Mouse (Mus musculus): ENCODE data around the gene Pxmp4.

Gene Pxmp4

GRCm38 (mm10) chr2:154574271-154574670, 29.2 kb downstream of the Pxmp4 start:
- DNase-seq (ENCODE audit: inconsistent age in 2 of 2, low spot score in 1 of 2), result no peak

DNA sequence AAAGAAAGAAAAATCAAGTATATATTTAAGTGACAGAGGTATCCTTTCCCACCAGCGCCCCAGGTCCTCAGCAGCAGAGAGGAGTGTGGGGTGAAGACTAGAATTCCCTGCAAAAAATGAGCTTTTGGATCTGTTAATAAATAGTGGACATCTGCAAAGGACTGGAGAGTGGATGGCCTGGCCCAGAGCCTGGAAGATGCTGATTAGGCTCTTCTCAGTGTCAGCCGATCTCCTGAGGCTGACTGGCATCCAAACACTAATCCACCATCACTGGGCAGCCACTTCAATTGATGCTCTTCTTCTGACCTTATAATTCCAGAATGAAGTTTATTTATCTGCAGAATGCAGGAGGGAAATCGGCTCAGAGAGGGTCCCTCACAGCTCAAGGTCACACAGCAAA, 30.5 kb downstream of the Pxmp4 start:
- no peak for DNase-seq (ENCODE audit: inconsistent age in 2 of 2, low spot score in 1 of 2)

GRCm38 (mm10) chr2:154571976-154572375, 31.5 kb downstream of the Pxmp4 start:
- no peak for DNase-seq (ENCODE audit: inconsistent age in 2 of 2, low spot score in 1 of 2)

DNA sequence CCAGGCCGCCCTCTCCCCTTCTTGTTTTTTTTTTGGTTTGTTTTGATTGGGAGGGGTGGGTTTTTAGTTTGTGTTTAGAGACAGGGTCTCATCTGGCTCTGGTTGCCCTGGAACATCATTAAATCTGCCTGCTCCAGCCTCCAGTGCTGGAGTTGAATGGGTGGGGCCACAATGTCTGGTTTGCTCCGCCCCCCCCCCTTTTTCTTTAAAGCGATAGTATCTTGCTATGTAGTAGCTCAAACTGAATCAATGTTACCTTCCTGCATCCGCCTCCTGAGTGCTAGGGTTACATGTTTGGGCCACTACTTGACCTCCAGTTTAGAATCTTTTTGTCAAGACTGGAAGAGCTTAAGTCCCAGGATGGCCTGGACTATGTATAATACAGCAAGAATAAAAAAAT, 32.2 kb downstream of the Pxmp4 start:
- no peak for DNase-seq (ENCODE audit: inconsistent age in 2 of 2, low spot score in 1 of 2)

DNA sequence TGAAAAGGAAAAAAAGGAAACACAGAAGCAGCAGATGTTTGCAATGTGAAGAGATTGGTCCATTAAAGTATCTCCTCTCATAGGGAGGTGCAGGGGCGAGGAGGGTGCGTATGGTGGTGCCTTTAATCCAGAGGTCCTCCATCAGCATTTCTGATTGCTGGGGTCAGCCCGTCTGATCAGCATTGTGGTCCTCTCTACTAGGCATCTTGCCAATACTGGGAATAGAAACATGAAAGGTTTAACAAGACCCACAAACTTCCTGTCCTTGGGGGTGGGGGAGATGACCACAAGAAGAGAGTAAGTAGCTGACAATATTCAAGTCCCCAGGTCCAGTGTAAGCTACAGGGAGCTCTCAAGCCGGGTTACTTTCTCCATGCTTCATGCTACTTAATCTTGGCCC, 32.8 kb downstream of the Pxmp4 start:
- peak in 1 of 2 experiments; percentile 37 for DNase-seq (ENCODE audit: inconsistent age in 2 of 2, low spot score in 1 of 2)

GRCm38 (mm10) chr2:154569836-154570286, 33.6 kb downstream of the Pxmp4 start, which contains the start of gene E2f1:
TSS of gene E2f1 (minus strand) at chr2:154569892.
- DNase-seq (ENCODE audit: inconsistent age in 2 of 2, low spot score in 1 of 2), result peak; percentile 95 to 97

- DNase-seq (ENCODE audit: inconsistent age in 2 of 2, low spot score in 1 of 2), result peak; percentile 81 to 93
These were observed 34.3 kb downstream of the Pxmp4 start for GRCm38 (mm10) chr2:154569071-154569748.

DNA sequence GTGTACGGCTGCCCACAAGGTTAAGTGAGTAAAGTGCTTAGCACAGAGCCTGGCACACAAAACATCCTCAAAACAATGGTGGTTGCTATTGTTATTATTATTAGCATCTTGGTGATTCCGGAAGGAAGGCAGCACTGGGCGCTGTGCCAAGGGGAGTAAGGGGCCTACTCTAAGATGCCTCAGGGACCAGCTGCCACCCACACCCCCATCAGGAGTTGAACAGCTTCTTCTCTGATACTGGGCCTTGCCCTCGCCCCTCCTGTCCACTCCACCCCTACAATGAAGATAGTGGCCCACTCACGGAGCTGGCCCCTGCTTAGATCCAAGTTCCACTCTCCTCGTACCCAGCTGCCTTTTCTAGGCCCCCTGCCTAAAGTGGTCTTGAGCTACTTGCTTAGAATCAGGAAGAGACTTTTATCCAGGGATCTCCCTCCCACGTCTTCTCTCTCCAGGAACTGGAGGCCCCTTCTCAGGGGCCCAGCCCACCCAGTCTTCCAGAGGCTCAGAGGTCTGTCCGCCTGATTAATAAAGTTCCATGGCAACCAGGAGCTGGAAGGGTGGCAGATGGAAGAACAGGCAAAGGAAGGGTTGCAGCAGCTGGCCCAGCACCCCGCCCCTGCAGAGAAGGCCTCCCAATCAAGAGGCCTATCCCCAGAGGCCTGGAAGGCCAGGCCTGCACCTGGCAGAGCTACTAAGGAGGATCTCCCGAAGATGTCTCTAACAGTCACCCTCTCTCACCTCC, 35.0 kb downstream of the Pxmp4 start:
- peak; percentile 40 to 65 for DNase-seq (ENCODE audit: inconsistent age in 2 of 2, low spot score in 1 of 2)

GRCm38 (mm10) chr2:154567766-154568165, 35.7 kb downstream of the Pxmp4 start:
- DNase-seq (ENCODE audit: inconsistent age in 2 of 2, low spot score in 1 of 2), result peak in 1 of 2 experiments; percentile 40

DNA sequence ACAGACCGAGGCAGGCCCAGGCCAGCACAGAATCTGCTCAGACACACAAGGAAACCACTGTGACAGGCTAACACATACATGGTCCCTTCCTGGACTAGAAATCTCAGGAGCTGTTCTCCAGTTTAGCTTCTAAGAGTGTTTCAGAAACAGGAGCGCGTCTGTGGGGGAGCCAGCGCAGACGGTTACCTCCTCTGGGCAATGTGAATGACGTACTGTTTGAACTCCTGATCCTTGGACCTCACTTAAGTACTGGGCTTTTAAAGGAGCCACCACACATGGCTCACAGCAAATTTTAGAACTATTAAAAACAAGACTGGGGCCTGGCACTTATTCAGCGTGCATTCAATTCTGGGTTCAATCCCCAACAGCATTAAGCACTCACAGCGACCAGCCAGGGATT, 36.9 kb downstream of the Pxmp4 start:
- no peak for DNase-seq (ENCODE audit: inconsistent age in 2 of 2, low spot score in 1 of 2)

DNA sequence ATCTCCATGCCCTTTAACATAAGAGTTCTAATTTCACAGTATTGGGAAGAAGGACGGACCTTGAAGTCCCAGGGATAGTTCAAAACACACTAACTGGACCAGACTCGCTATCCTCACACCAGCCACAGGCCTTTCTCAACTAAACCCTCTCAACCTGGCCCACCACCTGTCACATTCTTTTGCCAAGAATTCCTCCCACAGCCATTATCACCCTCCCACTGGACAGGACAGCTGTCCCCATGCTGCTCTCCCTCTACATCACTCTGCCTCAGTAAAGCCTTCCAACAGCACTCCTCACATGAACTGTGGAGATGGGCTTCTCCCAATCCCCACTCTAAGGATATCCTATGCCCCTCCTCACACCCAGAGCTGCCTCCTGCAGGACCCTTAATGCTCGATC, 37.9 kb downstream of the Pxmp4 start:
- DNase-seq (ENCODE audit: inconsistent age in 2 of 2, low spot score in 1 of 2), result no peak

DNA sequence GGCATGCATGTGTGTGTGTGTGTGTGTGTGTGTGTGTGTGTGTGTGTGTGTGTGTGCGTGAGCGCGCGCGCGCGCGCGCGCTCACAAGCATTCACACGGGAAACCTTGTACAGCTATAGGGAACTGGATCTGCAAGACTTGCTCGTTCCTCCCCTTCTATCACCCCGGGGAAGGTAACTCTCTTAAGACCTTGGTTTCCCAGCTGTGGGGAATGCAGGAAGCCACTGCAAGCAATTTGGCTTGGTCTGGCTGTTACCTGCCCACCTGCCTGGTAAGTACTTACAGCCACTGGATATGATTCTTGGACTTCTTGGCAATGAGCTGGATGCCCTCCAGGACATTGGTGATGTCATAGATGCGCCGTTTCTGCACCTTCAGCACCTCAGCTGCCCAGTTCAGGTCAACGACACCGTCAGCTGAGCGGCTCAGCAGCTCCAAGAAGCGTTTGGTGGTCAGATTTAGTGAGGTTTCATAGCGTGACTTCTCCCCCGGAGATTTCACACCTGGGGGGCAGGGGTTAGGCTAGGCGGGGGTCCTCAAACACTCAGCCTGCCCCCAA, 39.8 kb downstream of the Pxmp4 start:
- DNase-seq (ENCODE audit: inconsistent age in 2 of 2, low spot score in 1 of 2), result no peak

DNA sequence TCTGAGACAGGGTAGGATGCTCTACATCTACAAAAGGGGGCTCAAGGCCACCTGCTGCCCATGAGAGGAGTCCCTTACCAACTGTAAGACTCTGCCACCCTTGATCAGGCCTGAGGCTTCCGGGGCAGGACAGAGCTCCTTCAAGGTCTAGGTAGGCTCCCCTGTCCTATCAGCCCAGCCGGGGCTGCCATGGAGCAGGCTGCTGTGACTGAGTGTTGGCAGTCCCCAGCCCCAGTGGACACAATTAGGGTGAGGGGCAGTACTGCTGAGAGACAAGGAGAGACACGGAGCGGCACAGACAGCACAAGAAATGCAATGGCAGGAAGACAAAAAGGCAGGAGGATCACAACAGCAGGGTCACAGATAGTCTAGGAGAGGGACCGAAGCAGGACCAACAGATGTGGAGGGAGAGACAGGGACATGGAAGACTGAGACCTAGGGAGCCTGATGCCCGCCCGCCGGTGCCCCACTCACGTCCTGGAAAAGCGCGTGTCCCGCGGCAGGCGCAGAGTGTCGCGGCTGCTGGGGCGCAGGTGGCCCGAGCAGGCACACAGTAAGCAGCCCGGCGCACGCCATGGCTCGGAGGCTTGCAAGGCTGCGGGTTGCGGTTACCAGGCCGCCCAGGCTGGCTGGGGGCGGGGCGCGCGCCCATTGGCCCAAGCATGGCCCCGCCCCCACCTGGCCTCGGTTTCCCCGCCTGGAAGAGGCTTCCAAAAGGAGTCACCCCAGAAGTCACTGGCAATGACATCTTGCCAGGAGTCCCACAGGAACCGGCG, 45.1 kb downstream of the Pxmp4 start, which contains the start of gene Necab3:
Gene Necab3 (minus strand): TSS at position 627 of the 776 bp plus-strand sequence.
- peak; percentile 65 to 82 for DNase-seq (ENCODE audit: inconsistent age in 2 of 2, low spot score in 1 of 2)

DNA sequence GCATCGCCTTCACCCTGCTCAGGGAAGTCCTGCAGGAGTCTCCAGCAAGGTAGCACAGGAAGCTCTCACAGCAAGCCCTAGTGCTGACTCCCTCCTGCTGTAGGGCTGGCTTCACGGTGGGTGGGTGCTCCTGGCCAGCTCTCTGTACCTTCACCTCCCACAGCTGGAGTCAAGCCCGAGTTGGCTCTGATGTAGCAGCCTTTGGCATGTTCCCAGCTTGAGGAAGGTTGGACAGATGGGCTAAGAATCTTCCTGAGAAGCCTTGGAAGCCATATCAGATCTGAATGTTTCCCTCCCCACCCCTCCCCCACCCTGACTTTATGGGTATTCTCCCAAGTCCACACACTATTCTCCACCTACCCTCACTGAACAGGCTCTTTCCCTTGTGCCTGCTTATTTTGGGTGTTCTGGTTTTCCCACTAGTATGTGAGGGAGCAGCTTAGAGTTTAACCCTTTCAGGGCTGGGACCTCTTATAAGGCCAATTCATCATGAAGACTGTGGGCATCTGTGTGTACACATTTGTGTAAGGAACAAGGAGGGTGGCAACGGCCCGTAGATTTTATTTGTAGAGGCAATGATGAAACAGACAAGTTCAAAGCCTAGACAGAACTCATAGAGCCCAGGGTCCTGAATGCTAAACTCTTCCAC, 46.2 kb downstream of the Pxmp4 start:
- no peak for DNase-seq (ENCODE audit: inconsistent age in 2 of 2, low spot score in 1 of 2)

DNA sequence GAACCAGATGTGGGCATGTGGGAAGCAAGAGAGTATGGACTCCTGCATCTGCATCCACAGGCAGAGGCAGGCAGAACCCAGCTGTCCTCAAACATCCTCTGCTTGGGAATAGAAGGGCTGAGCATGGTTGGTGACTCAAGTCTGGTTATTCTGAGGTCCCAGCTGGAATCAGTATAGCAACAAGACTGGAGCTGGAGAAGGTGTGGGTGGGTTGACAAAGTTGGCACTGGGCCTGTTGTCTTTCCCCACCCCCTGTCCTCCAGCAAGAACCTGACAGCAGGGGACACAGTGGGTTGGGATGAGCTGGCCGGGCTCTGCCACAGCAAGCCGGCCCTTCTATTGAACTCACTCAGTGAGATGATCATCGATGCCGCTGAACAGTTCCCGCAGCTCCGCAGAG, 48.3 kb downstream of the Pxmp4 start:
- DNase-seq (ENCODE audit: inconsistent age in 2 of 2, low spot score in 1 of 2), result no peak

- peak; percentile 82 to 93 for DNase-seq (ENCODE audit: inconsistent age in 2 of 2, low spot score in 1 of 2)
These were observed 51.0 kb downstream of the Pxmp4 start for GRCm38 (mm10) chr2:154552424-154552907.

- DNase-seq (ENCODE audit: inconsistent age in 2 of 2, low spot score in 1 of 2), result no peak
These were observed 51.6 kb downstream of the Pxmp4 start for GRCm38 (mm10) chr2:154551927-154552326.

GRCm38 (mm10) chr2:154551476-154551875, 52.0 kb downstream of the Pxmp4 start, which contains the start of gene Actl10:
TSS of gene Actl10 (plus strand) at chr2:154551776.
- DNase-seq (ENCODE audit: inconsistent age in 2 of 2, low spot score in 1 of 2), result no peak

DNA sequence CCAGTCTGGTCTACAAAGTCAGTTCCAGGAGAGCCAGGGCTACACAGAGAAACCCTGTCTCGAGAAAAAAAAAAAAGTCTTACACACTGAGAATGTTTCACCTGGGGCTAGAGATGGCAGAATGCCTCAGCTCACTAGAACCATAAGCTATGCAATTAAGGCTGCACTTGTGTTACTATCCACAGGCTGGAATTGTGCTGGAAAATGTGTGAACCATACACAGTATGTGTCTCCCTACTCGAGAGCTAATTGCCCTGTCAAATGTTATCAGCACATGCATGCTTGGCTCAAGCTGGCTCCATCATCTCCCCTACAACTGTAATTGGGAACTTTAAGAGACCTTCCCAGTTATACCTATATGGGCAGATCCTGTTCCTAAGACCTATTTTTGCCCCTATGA, 52.6 kb downstream of the Pxmp4 start:
- DNase-seq (ENCODE audit: inconsistent age in 2 of 2, low spot score in 1 of 2), result no peak

GRCm38 (mm10) chr2:154549886-154550189, 53.7 kb downstream of the Pxmp4 start:
- no peak for DNase-seq (ENCODE audit: inconsistent age in 2 of 2, low spot score in 1 of 2)
